Mouse (Mus musculus) limb, embryonic 14.5 days (tissue): ENCODE measurements at regions not wholly inside any gene's neighbourhood (a gene's known extent, or its start where the extent isn't known, plus 50 kb on each side); places are given as distances from the start of the nearest gene placed in this dataset.

Source experiments
- ATAC-seq: fragments of 200-750 bp; cut with Nextera tagmentation; 2 replicates; pipeline ENCODE4 v1.8.0; 2017; ENCODE audit warnings: low read depth, moderate number of reproducible peaks, moderate TSS enrichment; ENCODE audit not compliant: low FRiP score
- DNase-seq: peaks from one replicate; pipeline ENCODE4 v3.0.0-alpha.2; 2015; ENCODE audit warnings: low spot score
- H3K27ac ChIP-seq: fragments of 300-500 bp; sonication (generic); replicated peaks from 2 replicates; pipeline ENCODE4 v1.5.1; 2014; ENCODE audit warnings: low read depth, mild to moderate bottlenecking, low read length, moderate library complexity, mixed read lengths
- H3K27me3 ChIP-seq: fragments of 300-500 bp; sonication (generic); 2 replicates; pipeline ENCODE4 v1.6.1; 2014; ENCODE audit warnings: low read length, mixed read lengths; ENCODE audit not compliant: control insufficient read depth, insufficient read depth
- H3K36me3 ChIP-seq: fragments of 300-500 bp; sonication (generic); 2 replicates; pipeline ENCODE4 v1.6.1; 2014; ENCODE audit warnings: mild to moderate bottlenecking, low read length, moderate library complexity, mixed read lengths; ENCODE audit not compliant: control insufficient read depth, insufficient read depth
- H3K4me1 ChIP-seq: fragments of 300-500 bp; sonication (generic); 2 replicates; pipeline ENCODE4 v1.6.1; 2014; ENCODE audit warnings: antibody characterized with exemption, low read length, mixed read lengths; ENCODE audit not compliant: control insufficient read depth, insufficient read depth
- H3K4me2 ChIP-seq: fragments of 300-500 bp; sonication (generic); replicated peaks from 2 replicates; pipeline ENCODE4 v1.6.1; 2014; ENCODE audit warnings: low read depth, mild to moderate bottlenecking, low read length, moderate library complexity; ENCODE audit not compliant: severe bottlenecking
- H3K4me3 ChIP-seq: fragments of 300-500 bp; sonication (generic); replicated peaks from 2 replicates; pipeline ENCODE4 v1.5.1; 2014; ENCODE audit warnings: low read length
- H3K9ac ChIP-seq: fragments of 300-500 bp; sonication (generic); 2 replicates; pipeline ENCODE4 v1.6.1; 2014; ENCODE audit warnings: mild to moderate bottlenecking, low read depth, low read length, moderate library complexity; ENCODE audit not compliant: severe bottlenecking
- H3K9me3 ChIP-seq: fragments of 300-500 bp; sonication (generic); 2 replicates; pipeline ENCODE4 v1.6.1; 2016; ENCODE audit warnings: low read length; ENCODE audit not compliant: control insufficient read depth
- POLR2A ChIP-seq: fragments of 200-500 bp; IDR thresholded peaks from 2 replicates; pipeline ENCODE4 v1.8.0; 2012; ENCODE audit warnings: inconsistent platforms, mild to moderate bottlenecking, moderate library complexity, borderline replicate concordance; ENCODE audit not compliant: insufficient read depth, insufficient read length; ENCODE audit errors: extremely low read depth
- WGBS: fragments of 180-500 bp; shearing (Covaris S2); extraction: QIAGEN DNeasy Blood & Tissue Kit; methylation state at CpG from one replicate; pipeline ENCODE4 v1.1.7; 2014; 5-methylcytosine and 5-hydroxymethylcytosine counted together

- Histone ChIP-seq H3K4me3 (no peak overlapping the region), H3K9ac (no peak overlapping the region), H3K36me3 (no peaks in the 10 kb centered on the region), H3K27me3 (no peaks in the 10 kb centered on the region), H3K4me2 (no peak overlapping the region), H3K9me3 (no peaks in the 10 kb centered on the region), H3K27ac (no peak overlapping the region), H3K4me1 (no peaks in the 10 kb centered on the region)
- DNase-seq (no peak), ATAC-seq (no peak)
- 27% methylated on average over 1 of the region's 1 CpGs for WGBS
- no peak for TF ChIP-seq POLR2A
Observed at GRCm38 (mm10) chr8:17709162-17709561, 1268.9 kb downstream of the Defb40 start.

- Histone ChIP-seq H3K4me2 (no peak overlapping the region), H3K36me3 (no peaks in the 10 kb centered on the region), H3K4me1 (no peaks in the 10 kb centered on the region), H3K9me3 (no peaks in the 10 kb centered on the region), H3K27me3 (no peaks in the 10 kb centered on the region), H3K4me3 (no peak overlapping the region), H3K27ac (no peak overlapping the region), H3K9ac (no peak overlapping the region)
- no peak for ATAC-seq
- no peak for DNase-seq
- WGBS: 47% methylated on average over 4 of the region's 4 CpGs
- TF ChIP-seq POLR2A: no peak
Observed at GRCm38 (mm10) chr8:17708409-17708808, 1269.6 kb downstream of the Defb40 start.

- Histone ChIP-seq H3K36me3 (no peaks in the 10 kb centered on the region), H3K9ac (no peak overlapping the region), H3K27ac (no peak overlapping the region), H3K27me3 (no peaks in the 10 kb centered on the region), H3K9me3 (no peaks in the 10 kb centered on the region), H3K4me3 (no peak overlapping the region), H3K4me1 (no peaks in the 10 kb centered on the region), H3K4me2 (no peak overlapping the region)
- no peak for TF ChIP-seq POLR2A
- WGBS: 83% methylated on average over 1 of the region's 1 CpGs
- ATAC-seq (no peak), DNase-seq (no peak)
Observed at GRCm38 (mm10) chr8:17704289-17704688, 1273.8 kb downstream of the Defb40 start.

- ATAC-seq (no peak), DNase-seq (no peak)
- H3K27me3 ChIP-seq: no peaks in the 10 kb centered on the region
- H3K27ac ChIP-seq: no peak overlapping the region
- no peak overlapping the region for H3K4me2 ChIP-seq
- no peak overlapping the region for H3K4me3 ChIP-seq
- no peak for TF ChIP-seq POLR2A
- no peaks in the 10 kb centered on the region for H3K9me3 ChIP-seq
- H3K36me3 ChIP-seq: no peaks in the 10 kb centered on the region
- no peak overlapping the region for H3K9ac ChIP-seq
- 64% methylated on average over 3 of the region's 3 CpGs for WGBS
- no peaks in the 10 kb centered on the region for H3K4me1 ChIP-seq
Observed at GRCm38 (mm10) chr8:17700362-17700761, 1277.7 kb downstream of the Defb40 start.

GRCm38 (mm10) chr8:17690074-17690848 lies 1287.8 kb downstream of the Defb40 start:
- Histone ChIP-seq H3K4me3 (no peak overlapping the region), H3K4me1 (no peaks in the 10 kb centered on the region), H3K9ac (no peak overlapping the region), H3K27ac (no peak overlapping the region), H3K4me2 (no peak overlapping the region), H3K36me3 (no peaks in the 10 kb centered on the region), H3K9me3 (no peaks in the 10 kb centered on the region), H3K27me3 (no peaks in the 10 kb centered on the region)
- no peak for ATAC-seq
- 79% methylated on average over 4 of the region's 4 CpGs for WGBS
- DNase-seq: no peak
- TF ChIP-seq POLR2A: no peak
